In the genomic region with DNA sequence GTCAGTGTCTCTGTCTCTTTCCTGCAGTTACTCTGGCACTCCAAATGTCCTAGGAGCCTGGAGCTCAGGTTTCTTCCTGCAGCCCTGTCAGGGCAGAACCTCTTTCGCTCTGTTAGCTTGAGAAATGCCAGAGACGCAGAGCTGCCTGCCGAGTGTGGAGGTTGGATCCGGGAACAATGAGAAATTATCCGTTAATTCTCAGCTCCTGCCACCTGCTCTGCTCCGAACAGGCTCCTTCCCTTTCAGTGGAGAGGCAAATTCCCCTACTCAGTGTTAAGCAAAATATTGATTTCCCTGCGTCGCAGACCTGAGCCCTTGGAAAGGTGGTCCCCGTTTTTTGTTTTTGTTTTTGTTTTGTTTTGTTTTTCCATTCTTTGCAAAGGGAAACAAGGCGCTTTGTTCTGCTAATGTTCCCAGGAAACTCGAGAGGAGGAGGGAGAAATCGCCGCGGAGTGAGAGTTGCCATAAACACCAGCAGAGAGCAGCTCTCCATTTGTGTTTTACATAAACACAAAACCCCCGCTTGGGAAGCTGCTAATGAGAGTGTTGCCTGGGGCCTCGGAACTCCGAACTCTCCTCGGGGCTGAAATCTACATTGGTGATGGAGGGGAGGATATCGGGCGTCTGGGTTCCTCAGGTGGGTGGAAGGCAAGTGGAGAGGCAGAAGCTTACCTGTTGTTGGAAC, we compare ENCODE assay signal across 9 mouse cellular contexts. TPM values are rescaled to one million over a fixed set of nuclear protein-coding genes. Genes with fewer than 3 reads are reported as not detected.
DNase-seq lines count a peak whose midpoint lies in the region; ATAC-seq lines count a peak whose summit lies in the region.
"Had no signal": no experiment of that assay in that cellular context is flagged by ENCODE, and none has a peak within 500 bp of the region (broad histone marks: within the 10 kb centered on the region; RNA-seq: fewer than 3 reads in every experiment).

No protein-coding gene starts in this region.

- no peak overlapping the region for H3K27ac ChIP-seq in intestine, embryonic 15.5 days
- H3K27ac ChIP-seq in intestine, embryonic 16.5 days (ENCODE audit: low read length), result no peak overlapping the region
- H3K27ac ChIP-seq in hindbrain, embryonic 16.5 days (ENCODE audit: low read depth, low read length), result no peak overlapping the region
- no peak overlapping the region for H3K27ac ChIP-seq in neural tube, embryonic 15.5 days (replicated peaks)
- H3K27ac ChIP-seq: lung, embryonic 15.5 days had no signal

- no peak for ATAC-seq in intestine, embryonic 15.5 days
- no peak for ATAC-seq in intestine, embryonic 16.5 days
- no peak for ATAC-seq in hindbrain, embryonic 16.5 days
- ATAC-seq in neural tube, embryonic 15.5 days (ENCODE audit: low FRiP score), result 0 out of 2 replicates have a peak, but pooled peaks have one; percentile 1

- 0 out of 2 replicates have a peak overlapping the region, but pooled peaks have one; percentile 26 for H3K4me2 ChIP-seq in intestine, embryonic 15.5 days (replicated peaks)
- H3K4me2 ChIP-seq in intestine, embryonic 16.5 days (ENCODE audit: low read depth, low read length), result no peak overlapping the region
- peak overlapping the region; percentile 58 for H3K4me2 ChIP-seq in hindbrain, embryonic 16.5 days (ENCODE audit: low read length)
- H3K4me2 ChIP-seq in neural tube, embryonic 15.5 days, result peak overlapping the region; percentile 97
- H3K4me2 ChIP-seq: lung, embryonic 15.5 days had no signal

- H3K36me3 ChIP-seq in intestine, embryonic 15.5 days, result no peaks in the 10 kb centered on the region
- no peaks in the 10 kb centered on the region for H3K36me3 ChIP-seq in intestine, embryonic 16.5 days (ENCODE audit: control insufficient read depth, insufficient read depth, low read length)
- no peaks in the 10 kb centered on the region for H3K36me3 ChIP-seq in hindbrain, embryonic 16.5 days (ENCODE audit: control insufficient read depth, insufficient read depth, low read length)
- H3K36me3 ChIP-seq in neural tube, embryonic 15.5 days, result no peaks in the 10 kb centered on the region
- H3K36me3 ChIP-seq: lung, embryonic 15.5 days had no signal

- peak; percentile 12 for DNase-seq in embryo, embryonic 9.5 days (ENCODE audit: extremely low spot score)
- DNase-seq in kidney, postnatal 14 days, result no peak
- DNase-seq in urinary bladder, postnatal 25 days (ENCODE audit: low spot score), result no peak
- no peak for DNase-seq in heart, adult 11 months

- peaks cover 18% of the 10 kb centered on the region for H3K4me1 ChIP-seq in intestine, embryonic 15.5 days (replicated peaks)
- peaks cover 17% of the 10 kb centered on the region for H3K4me1 ChIP-seq in intestine, embryonic 16.5 days (ENCODE audit: control insufficient read depth, insufficient read depth, low read length)
- H3K4me1 ChIP-seq in hindbrain, embryonic 16.5 days (ENCODE audit: control insufficient read depth, insufficient read depth, low read depth, low read length), result peaks cover 38% of the 10 kb centered on the region
- H3K4me1 ChIP-seq in neural tube, embryonic 15.5 days, result peaks cover 46% of the 10 kb centered on the region

- no peak overlapping the region for H3K4me3 ChIP-seq in intestine, embryonic 15.5 days (replicated peaks)
- H3K4me3 ChIP-seq in intestine, embryonic 16.5 days (ENCODE audit: low read length), result no peak overlapping the region
- peak overlapping the region; percentile 23 for H3K4me3 ChIP-seq in hindbrain, embryonic 16.5 days (ENCODE audit: low read length)
- H3K4me3 ChIP-seq in neural tube, embryonic 15.5 days (replicated peaks), result peak overlapping the region; percentile 21
- H3K4me3 ChIP-seq: lung, embryonic 15.5 days had no signal

- WGBS in intestine, embryonic 15.5 days, result 4% methylated on average over 20 of the region's 20 CpGs
- 3% methylated on average over 20 of the region's 20 CpGs for WGBS in intestine, embryonic 16.5 days
- 1% methylated on average over 20 of the region's 20 CpGs for WGBS in hindbrain, embryonic 16.5 days
- WGBS in neural tube, embryonic 15.5 days, result under 1% methylated on average over 20 of the region's 20 CpGs

- H3K9ac ChIP-seq in intestine, embryonic 15.5 days, result no peak overlapping the region
- no peak overlapping the region for H3K9ac ChIP-seq in intestine, embryonic 16.5 days (ENCODE audit: low read depth, low read length)
- peak overlapping the region; percentile 36; the same call in 1 of the 2 replicates for H3K9ac ChIP-seq in hindbrain, embryonic 16.5 days (ENCODE audit: low read depth, low read length)
- H3K9ac ChIP-seq in neural tube, embryonic 15.5 days (replicated peaks), result 0 out of 2 replicates have a peak overlapping the region, but pooled peaks have one; percentile 18
- H3K9ac ChIP-seq: lung, embryonic 15.5 days had no signal

- H3K9me3 ChIP-seq in intestine, embryonic 15.5 days, result no peaks in the 10 kb centered on the region
- no peaks in the 10 kb centered on the region for H3K9me3 ChIP-seq in intestine, embryonic 16.5 days (ENCODE audit: control insufficient read depth, low read length)
- H3K9me3 ChIP-seq in hindbrain, embryonic 16.5 days (ENCODE audit: control insufficient read depth, low read length), result no peaks in the 10 kb centered on the region
- no peaks in the 10 kb centered on the region for H3K9me3 ChIP-seq in neural tube, embryonic 15.5 days (replicated peaks)
- H3K9me3 ChIP-seq: lung, embryonic 15.5 days had no signal

- H3K27me3 ChIP-seq in intestine, embryonic 15.5 days (replicated peaks), result peaks cover 58% of the 10 kb centered on the region
- H3K27me3 ChIP-seq in intestine, embryonic 16.5 days (replicated peaks; ENCODE audit: control insufficient read depth, insufficient read depth, low read length), result peaks cover 56% of the 10 kb centered on the region
- no peaks in the 10 kb centered on the region for H3K27me3 ChIP-seq in hindbrain, embryonic 16.5 days (replicated peaks; ENCODE audit: control insufficient read depth, insufficient read depth, low read length)
- H3K27me3 ChIP-seq in neural tube, embryonic 15.5 days (replicated peaks), result peaks cover 21% of the 10 kb centered on the region

RNA-seq across cellular contexts. Expression of a gene that starts 1.8 kb away (rescaled TPM):
- polyA plus RNA-seq in intestine, embryonic 15.5 days (2015; fragmentation: Nextera tagmentation; extraction: Ambion mirVana), result 1.1 and 1.5 TPM in 2 replicates
- polyA plus RNA-seq in intestine, embryonic 16.5 days (2015; fragmentation: Nextera tagmentation; extraction: Ambion mirVana), result 0.62 and 0.72 TPM in 2 replicates
- polyA plus RNA-seq in hindbrain, embryonic 16.5 days (2015; fragmentation: Nextera tagmentation; extraction: Ambion mirVana), result 10.8 and 14.1 TPM in 2 replicates
- polyA plus RNA-seq in neural tube, embryonic 15.5 days (2015; fragmentation: Nextera tagmentation; extraction: Ambion mirVana), result 11.8 and 14.1 TPM in 2 replicates

Comparison
In these comparisons a context has a peak if more than half of its experiments do, and no peak if none do; other contexts are left out.
1. H3K4me3 ChIP-seq: peak in hindbrain, embryonic 16.5 days (single experiment) and neural tube, embryonic 15.5 days (single experiment); none in intestine, embryonic 15.5 days (single experiment) and intestine, embryonic 16.5 days (single experiment).
2. H3K9ac ChIP-seq: peak in hindbrain, embryonic 16.5 days (single experiment) and neural tube, embryonic 15.5 days (single experiment); none in intestine, embryonic 15.5 days (single experiment) and intestine, embryonic 16.5 days (single experiment).